Mouse (Mus musculus): Measurements from ENCODE around the gene Pibf1.

DNA sequence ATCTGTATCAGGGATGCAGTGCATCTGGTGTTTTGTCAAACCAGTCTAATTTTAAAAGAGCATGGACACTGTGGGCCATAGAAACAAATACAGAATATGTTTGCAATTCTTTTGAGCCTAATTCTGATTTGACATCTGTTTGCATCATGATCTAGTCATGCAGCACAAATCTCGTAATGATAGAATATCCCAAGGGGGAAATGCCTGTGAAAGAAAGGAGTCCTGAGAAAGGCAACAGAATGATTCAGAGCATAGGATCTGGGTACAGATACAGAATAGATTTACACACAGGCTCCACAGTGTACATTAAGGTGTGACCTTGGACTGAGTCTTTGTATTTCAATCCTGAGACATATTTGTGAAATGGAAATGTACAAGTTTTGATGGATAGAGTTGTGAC, 47.6 kb downstream of the Pibf1 start:
- no peak for TF ChIP-seq CTCF (IDR thresholded peaks at IDR 0.05; ENCODE audit: borderline replicate concordance, insufficient read depth, low read length)
- TF ChIP-seq POLR2A (IDR thresholded peaks at IDR 0.05; ENCODE audit: low read depth, low read length) = no peak

All from embryonic fibroblast, embryonic 13.5 days (primary cell).